Mouse (Mus musculus) limb, embryonic 14.5 days (tissue): Measurements from ENCODE around the gene Trim68. TPM values are rescaled to one million over a fixed set of nuclear protein-coding genes. Genes with fewer than 3 reads are reported as not detected.
"Not testable (repeated sequence)": the region's sequence is repeated elsewhere in the genome, so short reads cannot be mapped to it uniquely, and the experiment has no call there.

ENCODE experiments used
- ATAC-seq: fragments of 200-750 bp; cut with Nextera tagmentation; 2 replicates; pipeline ENCODE4 v1.8.0; 2017; ENCODE audit warnings: low read depth, moderate number of reproducible peaks, moderate TSS enrichment; ENCODE audit not compliant: low FRiP score
- DNase-seq: peaks from one replicate; pipeline ENCODE4 v3.0.0-alpha.2; 2015; ENCODE audit warnings: low spot score
- H3K27ac ChIP-seq: fragments of 300-500 bp; sonication (generic); replicated peaks from 2 replicates; pipeline ENCODE4 v1.5.1; 2014; ENCODE audit warnings: low read depth, mild to moderate bottlenecking, low read length, moderate library complexity, mixed read lengths
- H3K27me3 ChIP-seq: fragments of 300-500 bp; sonication (generic); 2 replicates; pipeline ENCODE4 v1.6.1; 2014; ENCODE audit warnings: low read length, mixed read lengths; ENCODE audit not compliant: control insufficient read depth, insufficient read depth
- H3K36me3 ChIP-seq: fragments of 300-500 bp; sonication (generic); 2 replicates; pipeline ENCODE4 v1.6.1; 2014; ENCODE audit warnings: mild to moderate bottlenecking, low read length, moderate library complexity, mixed read lengths; ENCODE audit not compliant: control insufficient read depth, insufficient read depth
- H3K4me1 ChIP-seq: fragments of 300-500 bp; sonication (generic); 2 replicates; pipeline ENCODE4 v1.6.1; 2014; ENCODE audit warnings: antibody characterized with exemption, low read length, mixed read lengths; ENCODE audit not compliant: control insufficient read depth, insufficient read depth
- H3K4me2 ChIP-seq: fragments of 300-500 bp; sonication (generic); replicated peaks from 2 replicates; pipeline ENCODE4 v1.6.1; 2014; ENCODE audit warnings: low read depth, mild to moderate bottlenecking, low read length, moderate library complexity; ENCODE audit not compliant: severe bottlenecking
- H3K4me3 ChIP-seq: fragments of 300-500 bp; sonication (generic); replicated peaks from 2 replicates; pipeline ENCODE4 v1.5.1; 2014; ENCODE audit warnings: low read length
- H3K9ac ChIP-seq: fragments of 300-500 bp; sonication (generic); 2 replicates; pipeline ENCODE4 v1.6.1; 2014; ENCODE audit warnings: mild to moderate bottlenecking, low read depth, low read length, moderate library complexity; ENCODE audit not compliant: severe bottlenecking
- H3K9me3 ChIP-seq: fragments of 300-500 bp; sonication (generic); 2 replicates; pipeline ENCODE4 v1.6.1; 2016; ENCODE audit warnings: low read length; ENCODE audit not compliant: control insufficient read depth
- POLR2A ChIP-seq: fragments of 200-500 bp; IDR thresholded peaks from 2 replicates; pipeline ENCODE4 v1.8.0; 2012; ENCODE audit warnings: inconsistent platforms, mild to moderate bottlenecking, moderate library complexity, borderline replicate concordance; ENCODE audit not compliant: insufficient read depth, insufficient read length; ENCODE audit errors: extremely low read depth
- WGBS: fragments of 180-500 bp; shearing (Covaris S2); extraction: QIAGEN DNeasy Blood & Tissue Kit; methylation state at CpG from one replicate; pipeline ENCODE4 v1.1.7; 2014; 5-methylcytosine and 5-hydroxymethylcytosine counted together
- polyA plus RNA-seq, 2 experiments: library from polyadenylated mRNA; depleted of rRNA in 1 of 2; stranded (reverse) in 1 of 2; unstranded in 1 of 2; fragments of >200 nt; fragmentation: Nextera tagmentation in 1 of 2; extraction: Ambion mirVana in 1 of 2; gene quantifications; 2 replicates each; pipeline versions ENCODE4 v1.2.1 to v1.2.3; 2012 to 2014

Trim68 gene
- polyA plus RNA-seq, 2 experiments: 15.3 to 38.1 TPM

GRCm38 (mm10) chr7:102695358-102696125 lies 8.4 kb upstream of the Trim68 start, which contains the start of gene Olfr557:
Olfr557 (plus strand) TSS chr7:102695910.
- Histone ChIP-seq H3K9me3 (no peaks in the 10 kb centered on the region), H3K4me1 (no peaks in the 10 kb centered on the region), H3K4me2 (no peak within 1 kb of the TSS), H3K27me3 (no peaks in the 10 kb centered on the region), H3K27ac (no peak within 1 kb of the TSS), H3K4me3 (no peak within 1 kb of the TSS), H3K36me3 (no peaks in the 10 kb centered on the region), H3K9ac (no peak within 1 kb of the TSS)
- DNase-seq: peak; percentile 16
- WGBS: 77% methylated on average over 5 of the region's 5 CpGs
- ATAC-seq: no peak
- TF ChIP-seq POLR2A: no peak

DNA sequence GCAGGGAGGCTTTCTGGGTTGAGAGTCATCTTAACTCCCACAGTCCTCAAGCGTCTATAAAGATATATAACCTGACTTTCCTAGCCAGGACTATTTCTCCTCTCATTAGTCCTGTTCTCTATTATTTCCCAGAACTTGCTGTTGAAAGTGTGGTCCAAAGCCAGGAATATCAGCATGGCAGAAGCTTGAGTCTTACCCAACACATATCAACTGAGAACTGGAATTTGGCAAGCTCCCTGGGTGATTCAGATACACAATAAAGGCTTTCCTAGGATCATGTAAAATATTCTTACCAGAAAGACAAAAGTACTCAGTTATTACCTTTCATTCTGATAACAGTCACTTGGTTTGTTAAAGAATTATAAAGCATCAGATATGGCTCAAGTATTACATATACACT lies 5.2 kb downstream of the Trim68 start:
- no peaks in the 10 kb centered on the region for H3K4me1 ChIP-seq
- no peak overlapping the region for H3K4me3 ChIP-seq
- no peaks in the 10 kb centered on the region for H3K9me3 ChIP-seq
- 0 out of 2 replicates have a peak, but pooled peaks cover 3% of the 10 kb centered on the region for H3K36me3 ChIP-seq
- 83% methylated on average over 1 of the region's 1 CpGs for WGBS
- TF ChIP-seq POLR2A: no peak
- no peak overlapping the region for H3K9ac ChIP-seq
- ATAC-seq: no peak
- no peak overlapping the region for H3K4me2 ChIP-seq
- no peak overlapping the region for H3K27ac ChIP-seq
- H3K27me3 ChIP-seq: no peaks in the 10 kb centered on the region
- no peak for DNase-seq

GRCm38 (mm10) chr7:102676225-102676624 lies 10.9 kb downstream of the Trim68 start:
- no peak overlapping the region for H3K4me2 ChIP-seq
- no peak for DNase-seq
- 82% methylated on average over 2 of the region's 2 CpGs for WGBS
- no peaks in the 10 kb centered on the region for H3K9me3 ChIP-seq
- no peak for ATAC-seq
- no peaks in the 10 kb centered on the region for H3K27me3 ChIP-seq
- H3K9ac ChIP-seq: no peak overlapping the region
- no peak overlapping the region for H3K27ac ChIP-seq
- H3K4me3 ChIP-seq: no peak overlapping the region
- TF ChIP-seq POLR2A: no peak
- H3K36me3 ChIP-seq: 0 out of 2 replicates have a peak, but pooled peaks cover 3% of the 10 kb centered on the region
- H3K4me1 ChIP-seq: no peaks in the 10 kb centered on the region

GRCm38 (mm10) chr7:102665378-102665777 lies 21.7 kb downstream of the Trim68 start:
- no peak for TF ChIP-seq POLR2A
- H3K27me3 ChIP-seq: no peaks in the 10 kb centered on the region
- no peak overlapping the region for H3K27ac ChIP-seq
- ATAC-seq (no peak), DNase-seq (peak; percentile 17)
- 30% methylated on average over 2 of the region's 2 CpGs for WGBS
- no peaks in the 10 kb centered on the region for H3K36me3 ChIP-seq
- no peak overlapping the region for H3K4me3 ChIP-seq
- no peaks in the 10 kb centered on the region for H3K4me1 ChIP-seq
- no peaks in the 10 kb centered on the region for H3K9me3 ChIP-seq
- H3K9ac ChIP-seq: no peak overlapping the region
- no peak overlapping the region for H3K4me2 ChIP-seq

GRCm38 (mm10) chr7:102664599-102664998 lies 22.5 kb downstream of the Trim68 start, which contains the start of gene Olfr556:
Olfr556 (plus strand) TSS chr7:102664899.
- H3K4me1 ChIP-seq: no peaks in the 10 kb centered on the region
- 65% methylated on average over 3 of the region's 3 CpGs for WGBS
- H3K4me3 ChIP-seq: no peak within 1 kb of the TSS
- ATAC-seq (no peak), DNase-seq (no peak)
- no peaks in the 10 kb centered on the region for H3K9me3 ChIP-seq
- no peaks in the 10 kb centered on the region for H3K27me3 ChIP-seq
- no peaks in the 10 kb centered on the region for H3K36me3 ChIP-seq
- no peak for TF ChIP-seq POLR2A
- no peak within 1 kb of the TSS for H3K9ac ChIP-seq
- no peak within 1 kb of the TSS for H3K27ac ChIP-seq
- H3K4me2 ChIP-seq: no peak within 1 kb of the TSS

DNA sequence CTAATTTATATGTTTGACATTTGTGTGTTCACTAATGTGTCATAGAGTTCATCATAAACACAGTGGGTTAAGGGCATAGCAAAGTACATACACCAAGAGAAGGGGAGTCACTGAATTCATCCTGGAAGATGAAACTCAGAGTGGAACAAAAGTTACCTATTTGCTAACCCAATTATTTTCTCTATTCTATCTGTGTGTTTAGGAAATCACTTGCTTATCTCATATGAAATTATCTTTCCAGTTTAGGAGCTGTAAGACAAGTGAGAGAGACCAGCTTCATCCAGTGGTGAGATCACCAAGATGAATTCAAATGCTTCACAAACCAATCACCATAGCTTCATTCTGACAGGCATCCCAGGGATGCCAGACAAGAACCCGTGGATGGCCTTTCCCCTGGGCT lies 28.6 kb downstream of the Trim68 start, which contains the start of gene Olfr555:
Gene Olfr555, plus strand, starts transcription at position 301 of the 400 bp plus-strand sequence.
- WGBS: 65% methylated on average over 1 of the region's 1 CpGs
- DNase-seq (no peak), ATAC-seq (no peak)
- no peak for TF ChIP-seq POLR2A
- Histone ChIP-seq H3K4me1 (no peaks in the 10 kb centered on the region), H3K4me2 (no peak within 1 kb of the TSS), H3K9ac (no peak within 1 kb of the TSS), H3K27me3 (no peaks in the 10 kb centered on the region), H3K9me3 (no peaks in the 10 kb centered on the region), H3K27ac (no peak within 1 kb of the TSS), H3K4me3 (no peak within 1 kb of the TSS), H3K36me3 (no peaks in the 10 kb centered on the region)

GRCm38 (mm10) chr7:102644945-102645344 lies 42.2 kb downstream of the Trim68 start:
- not testable (repeated sequence) for ATAC-seq, H3K36me3 ChIP-seq, H3K9ac ChIP-seq, H3K27ac ChIP-seq, H3K4me2 ChIP-seq, H3K4me3 ChIP-seq, H3K4me1 ChIP-seq, H3K27me3 ChIP-seq, H3K9me3 ChIP-seq, DNase-seq
- WGBS: 75% methylated on average over 3 of the region's 4 CpGs
